Mouse (Mus musculus): Measurements from ENCODE around the gene Yipf1.

DNA sequence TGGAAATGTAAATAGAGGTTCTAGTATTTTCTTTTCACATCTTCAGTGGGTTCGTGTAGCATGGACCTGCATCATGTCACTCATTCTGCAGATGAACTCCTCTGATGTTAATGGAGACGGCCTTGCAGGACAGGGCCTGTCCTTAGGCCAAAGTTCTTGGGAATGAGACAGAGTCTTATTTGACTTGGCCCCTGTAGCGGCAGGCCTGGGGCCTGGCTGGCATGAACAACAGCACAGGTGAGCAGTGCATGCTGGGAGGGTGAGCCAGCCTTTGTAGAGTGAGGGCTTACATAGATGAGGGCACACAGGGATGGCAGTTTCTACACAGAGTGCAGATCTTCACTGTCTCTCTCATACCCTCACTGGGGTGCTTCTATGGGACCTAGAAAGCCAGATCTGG lies 39.4 kb downstream of the Yipf1 start:
- no peak for TF ChIP-seq CTCF (IDR thresholded peaks at IDR 0.05; ENCODE audit: low read depth)
- no peak for TF ChIP-seq EP300 (IDR thresholded peaks at IDR 0.05; ENCODE audit: low read depth)

Data from liver, embryonic 14.5 days (tissue).